Mouse (Mus musculus) forebrain, embryonic 15.5 days (tissue): ENCODE measurements around the gene Cldn20. TPM values are rescaled to one million over a fixed set of nuclear protein-coding genes. Genes with fewer than 3 reads are reported as not detected.

Experiments used
- ATAC-seq: fragments of 200-750 bp; cut with Nextera tagmentation; replicated peaks from 2 replicates; pipeline ENCODE4 v1.8.0; 2017; ENCODE audit warnings: mild to moderate bottlenecking, moderate TSS enrichment, moderate library complexity
- H3K27ac ChIP-seq: fragments of 300-500 bp; sonication (generic); replicated peaks from 2 replicates; pipeline ENCODE4 v1.5.1; 2015; ENCODE audit warnings: mild to moderate bottlenecking, inconsistent platforms
- H3K27me3 ChIP-seq: fragments of 300-500 bp; sonication (generic); 2 replicates; pipeline ENCODE4 v1.6.1; 2015; ENCODE audit warnings: inconsistent platforms
- H3K36me3 ChIP-seq: fragments of 300-500 bp; sonication (generic); 2 replicates; pipeline ENCODE4 v1.6.1; 2015; ENCODE audit warnings: mild to moderate bottlenecking, inconsistent platforms
- H3K4me1 ChIP-seq: fragments of 300-500 bp; sonication (generic); 2 replicates; pipeline ENCODE4 v1.6.1; 2015; ENCODE audit warnings: inconsistent platforms
- H3K4me2 ChIP-seq: fragments of 300-500 bp; sonication (generic); replicated peaks from 2 replicates; pipeline ENCODE4 v1.6.1; 2015; ENCODE audit warnings: mild to moderate bottlenecking, inconsistent platforms
- H3K4me3 ChIP-seq: fragments of 300-500 bp; sonication (generic); 2 replicates; pipeline ENCODE4 v1.5.1; 2015; ENCODE audit warnings: mild to moderate bottlenecking, inconsistent platforms
- H3K9ac ChIP-seq: fragments of 300-500 bp; sonication (generic); replicated peaks from 2 replicates; pipeline ENCODE4 v1.6.1; 2015; ENCODE audit warnings: mild to moderate bottlenecking, inconsistent platforms
- H3K9me3 ChIP-seq: fragments of 300-500 bp; sonication (generic); 2 replicates; pipeline ENCODE4 v1.6.1; 2016; ENCODE audit warnings: inconsistent platforms
- WGBS: fragments of 180-500 bp; shearing (Covaris S2); methylation state at CpG from one replicate; pipeline ENCODE4 v1.1.7; 2015; ENCODE audit warnings: mixed read lengths; 5-methylcytosine and 5-hydroxymethylcytosine counted together
- polyA plus RNA-seq: library from polyadenylated mRNA; unstranded; fragments of >200 nt; fragmentation: Nextera tagmentation; extraction: Ambion mirVana; gene quantifications from 2 replicates; pipeline ENCODE4 v1.2.1, GENCODE M21; 2015

Gene Cldn20
- polyA plus RNA-seq = 0.31 and 0.83 TPM in 2 replicates

GRCm38 (mm10) chr17:3532254-3532653 lies at the start of gene Cldn20:
TSS of gene Cldn20 (plus strand) at chr17:3532554.
- Histone ChIP-seq H3K4me1 (peaks cover 10% of the 10 kb centered on the region), H3K27ac (no peak within 1 kb of the TSS), H3K9me3 (no peaks in the 10 kb centered on the region), H3K4me3 (no peak within 1 kb of the TSS), H3K27me3 (no peaks in the 10 kb centered on the region), H3K36me3 (0 out of 2 replicates have a peak, but pooled peaks cover 3% of the 10 kb centered on the region), H3K4me2 (no peak within 1 kb of the TSS), H3K9ac (no peak within 1 kb of the TSS)
- WGBS = 82% methylated on average over 4 of the region's 4 CpGs
- no peak for ATAC-seq

- Histone ChIP-seq H3K36me3 (0 out of 2 replicates have a peak, but pooled peaks cover 4% of the 10 kb centered on the region), H3K9ac (no peak overlapping the region), H3K9me3 (no peaks in the 10 kb centered on the region), H3K4me1 (peaks cover 21% of the 10 kb centered on the region), H3K4me2 (peak overlapping the region; percentile 9), H3K27me3 (no peaks in the 10 kb centered on the region), H3K27ac (peak overlapping the region; percentile 89; the same call in 1 of the 2 replicates), H3K4me3 (peak overlapping the region; percentile 28)
- ATAC-seq = no peak
- WGBS = 78% methylated on average over 8 of the region's 8 CpGs
Observed at GRCm38 (mm10) chr17:3483091-3483490, 49.3 kb upstream of the Cldn20 start.

- WGBS = 61% methylated on average over 7 of the region's 7 CpGs
- Histone ChIP-seq H3K27ac (peak overlapping the region; percentile 20), H3K36me3 (peaks cover 4% of the 10 kb centered on the region; the same call in 1 of the 2 replicates), H3K4me1 (peaks cover 24% of the 10 kb centered on the region), H3K4me3 (no peak overlapping the region), H3K9ac (no peak overlapping the region), H3K27me3 (no peaks in the 10 kb centered on the region), H3K9me3 (no peaks in the 10 kb centered on the region), H3K4me2 (peak overlapping the region; percentile 9; the same call in 1 of the 2 replicates)
- no peak for ATAC-seq
Observed at GRCm38 (mm10) chr17:3485851-3486250, 46.5 kb upstream of the Cldn20 start.

- WGBS = 94% methylated on average over 4 of the region's 4 CpGs
- Histone ChIP-seq H3K9ac (no peak overlapping the region), H3K36me3 (peaks cover 4% of the 10 kb centered on the region; the same call in 1 of the 2 replicates)
Observed at GRCm38 (mm10) chr17:3487211-3487610, 45.1 kb upstream of the Cldn20 start.

GRCm38 (mm10) chr17:3487721-3488601 lies 44.4 kb upstream of the Cldn20 start:
- H3K4me3 ChIP-seq = no peak overlapping the region
- H3K27me3 ChIP-seq = no peaks in the 10 kb centered on the region
- H3K4me1 ChIP-seq = peaks cover 7% of the 10 kb centered on the region
- no peak overlapping the region for H3K9ac ChIP-seq
- peaks cover 4% of the 10 kb centered on the region; the same call in 1 of the 2 replicates for H3K36me3 ChIP-seq
- peak overlapping the region; percentile 21; the same call in 1 of the 2 replicates for H3K27ac ChIP-seq
- H3K9me3 ChIP-seq = no peaks in the 10 kb centered on the region
- 52% methylated on average over 12 of the region's 12 CpGs for WGBS
- no peak overlapping the region for H3K4me2 ChIP-seq
- ATAC-seq = peak; percentile 33; the same call in 1 of the 2 replicates

More at GRCm38 (mm10) chr17:3487211-3487610, 45.1 kb upstream of the Cldn20 start:
- Histone ChIP-seq H3K4me2 (no peak overlapping the region), H3K4me1 (peaks cover 11% of the 10 kb centered on the region), H3K27ac (no peak overlapping the region), H3K4me3 (no peak overlapping the region), H3K27me3 (no peaks in the 10 kb centered on the region), H3K9me3 (no peaks in the 10 kb centered on the region)
- ATAC-seq = no peak

- H3K9ac ChIP-seq = no peak overlapping the region
- H3K4me2 ChIP-seq = no peak overlapping the region
- 86% methylated on average over 11 of the region's 11 CpGs for WGBS
- H3K4me3 ChIP-seq = no peak overlapping the region
- H3K4me1 ChIP-seq = peaks cover 8% of the 10 kb centered on the region
- H3K9me3 ChIP-seq = no peaks in the 10 kb centered on the region
- no peak for ATAC-seq
- H3K27me3 ChIP-seq = no peaks in the 10 kb centered on the region
- peaks cover 4% of the 10 kb centered on the region; the same call in 1 of the 2 replicates for H3K36me3 ChIP-seq
- H3K27ac ChIP-seq = no peak overlapping the region
Observed at GRCm38 (mm10) chr17:3490216-3490895, 42.0 kb upstream of the Cldn20 start.

- Histone ChIP-seq H3K9ac (no peak overlapping the region), H3K4me2 (no peak overlapping the region), H3K9me3 (no peaks in the 10 kb centered on the region), H3K4me3 (no peak overlapping the region), H3K27ac (no peak overlapping the region), H3K4me1 (peaks cover 12% of the 10 kb centered on the region), H3K27me3 (no peaks in the 10 kb centered on the region), H3K36me3 (peaks cover 4% of the 10 kb centered on the region; the same call in 1 of the 2 replicates)
- 76% methylated on average over 5 of the region's 5 CpGs for WGBS
- ATAC-seq = no peak
Observed at GRCm38 (mm10) chr17:3491065-3491464, 41.3 kb upstream of the Cldn20 start.

GRCm38 (mm10) chr17:3491667-3492066 lies 40.7 kb upstream of the Cldn20 start:
- H3K9me3 ChIP-seq = no peaks in the 10 kb centered on the region
- no peaks in the 10 kb centered on the region for H3K27me3 ChIP-seq
- H3K4me1 ChIP-seq = peaks cover 12% of the 10 kb centered on the region
- 88% methylated on average over 6 of the region's 6 CpGs for WGBS
- no peak overlapping the region for H3K4me2 ChIP-seq
- peaks cover 4% of the 10 kb centered on the region; the same call in 1 of the 2 replicates for H3K36me3 ChIP-seq
- no peak overlapping the region for H3K27ac ChIP-seq
- no peak overlapping the region for H3K4me3 ChIP-seq
- H3K9ac ChIP-seq = no peak overlapping the region
- ATAC-seq = no peak

- Histone ChIP-seq H3K4me1 (peaks cover 5% of the 10 kb centered on the region), H3K36me3 (no peaks in the 10 kb centered on the region), H3K27ac (no peak overlapping the region), H3K9me3 (no peaks in the 10 kb centered on the region), H3K4me3 (no peak overlapping the region), H3K9ac (no peak overlapping the region), H3K4me2 (no peak overlapping the region), H3K27me3 (no peaks in the 10 kb centered on the region)
- 72% methylated on average over 2 of the region's 2 CpGs for WGBS
- ATAC-seq = no peak
Observed at GRCm38 (mm10) chr17:3495576-3495975, 36.8 kb upstream of the Cldn20 start.

GRCm38 (mm10) chr17:3496080-3496479 lies 36.3 kb upstream of the Cldn20 start:
- no peak for ATAC-seq
- Histone ChIP-seq H3K4me2 (no peak overlapping the region), H3K4me3 (no peak overlapping the region), H3K9ac (no peak overlapping the region), H3K27me3 (no peaks in the 10 kb centered on the region), H3K27ac (no peak overlapping the region), H3K36me3 (no peaks in the 10 kb centered on the region), H3K9me3 (no peaks in the 10 kb centered on the region), H3K4me1 (peaks cover 5% of the 10 kb centered on the region)
- WGBS = 81% methylated on average over 3 of the region's 3 CpGs

GRCm38 (mm10) chr17:3498086-3498485 lies 34.3 kb upstream of the Cldn20 start:
- no peaks in the 10 kb centered on the region for H3K9me3 ChIP-seq
- no peak overlapping the region for H3K4me2 ChIP-seq
- H3K27me3 ChIP-seq = no peaks in the 10 kb centered on the region
- no peak overlapping the region for H3K9ac ChIP-seq
- no peak overlapping the region for H3K4me3 ChIP-seq
- H3K27ac ChIP-seq = no peak overlapping the region
- ATAC-seq = no peak
- peaks cover 5% of the 10 kb centered on the region for H3K4me1 ChIP-seq
- WGBS = 19% methylated on average over 3 of the region's 3 CpGs
- peaks cover 6% of the 10 kb centered on the region for H3K36me3 ChIP-seq

GRCm38 (mm10) chr17:3498580-3498979 lies 33.8 kb upstream of the Cldn20 start:
- H3K4me2 ChIP-seq = no peak overlapping the region
- no peak overlapping the region for H3K27ac ChIP-seq

More at GRCm38 (mm10) chr17:3498580-3498979, 33.8 kb upstream of the Cldn20 start:
- Histone ChIP-seq H3K9me3 (no peaks in the 10 kb centered on the region), H3K27me3 (no peaks in the 10 kb centered on the region), H3K4me3 (no peak overlapping the region), H3K4me1 (peaks cover 5% of the 10 kb centered on the region), H3K9ac (no peak overlapping the region), H3K36me3 (peaks cover 11% of the 10 kb centered on the region)
- WGBS = 91% methylated on average over 3 of the region's 3 CpGs
- no peak for ATAC-seq
